Mouse (Mus musculus) embryonic facial prominence, embryonic 14.5 days (tissue): Measurements from ENCODE around the gene Myg1. TPM values are rescaled to one million over a fixed set of nuclear protein-coding genes. Genes with fewer than 3 reads are reported as not detected.
A peak's percentile ranks its signal among the peaks of the same experiment; 100 is the strongest.

Experiments used
- ATAC-seq: fragments of 200-750 bp; cut with Nextera tagmentation; 2 replicates; pipeline ENCODE4 v1.8.0; 2017; ENCODE audit warnings: low read depth, moderate number of reproducible peaks, moderate TSS enrichment
- DNase-seq: peaks from one replicate; pipeline ENCODE4 v3.0.0-alpha.2; 2015; ENCODE audit warnings: low spot score
- H3K27ac ChIP-seq: fragments of 300-500 bp; sonication (generic); replicated peaks from 2 replicates; pipeline ENCODE4 v1.5.1; 2014; ENCODE audit warnings: low read depth, mild to moderate bottlenecking, low read length, moderate library complexity
- H3K27me3 ChIP-seq: fragments of 300-500 bp; sonication (generic); replicated peaks from 2 replicates; pipeline ENCODE4 v1.6.1; 2014; ENCODE audit warnings: low read length; ENCODE audit not compliant: control insufficient read depth, insufficient read depth
- H3K36me3 ChIP-seq: fragments of 300-500 bp; sonication (generic); 2 replicates; pipeline ENCODE4 v1.6.1; 2014; ENCODE audit warnings: low read length, mixed read lengths; ENCODE audit not compliant: control insufficient read depth, insufficient read depth
- H3K4me1 ChIP-seq: fragments of 300-500 bp; sonication (generic); 2 replicates; pipeline ENCODE4 v1.6.1; 2014; ENCODE audit warnings: antibody characterized with exemption, low read length; ENCODE audit not compliant: control insufficient read depth, insufficient read depth
- H3K4me2 ChIP-seq: fragments of 300-500 bp; sonication (generic); 2 replicates; pipeline ENCODE4 v1.6.1; 2014; ENCODE audit warnings: low read depth, mild to moderate bottlenecking, low read length, moderate library complexity, mixed read lengths
- H3K4me3 ChIP-seq: fragments of 300-500 bp; sonication (generic); 2 replicates; pipeline ENCODE4 v1.5.1; 2014; ENCODE audit warnings: low read depth, mild to moderate bottlenecking, low read length
- H3K9ac ChIP-seq: fragments of 300-500 bp; sonication (generic); 2 replicates; pipeline ENCODE4 v1.6.1; 2014; ENCODE audit warnings: low read depth, mild to moderate bottlenecking, low read length, moderate library complexity, mixed read lengths
- H3K9me3 ChIP-seq: fragments of 300-500 bp; sonication (generic); 2 replicates; pipeline ENCODE4 v1.6.1; 2016; ENCODE audit warnings: low read length; ENCODE audit not compliant: control insufficient read depth
- WGBS: fragments of 180-500 bp; shearing (Covaris S2); extraction: QIAGEN DNeasy Blood & Tissue Kit; methylation state at CpG from one replicate; pipeline ENCODE4 v1.1.7; 2014; 5-methylcytosine and 5-hydroxymethylcytosine counted together
- polyA plus RNA-seq: library from polyadenylated mRNA; unstranded; fragments of >200 nt; fragmentation: Nextera tagmentation; extraction: Ambion mirVana; gene quantifications from 2 replicates; pipeline ENCODE4 v1.2.1, GENCODE M21; 2014

Gene Myg1
- polyA plus RNA-seq: 79.0 and 83.2 TPM in 2 replicates

DNA sequence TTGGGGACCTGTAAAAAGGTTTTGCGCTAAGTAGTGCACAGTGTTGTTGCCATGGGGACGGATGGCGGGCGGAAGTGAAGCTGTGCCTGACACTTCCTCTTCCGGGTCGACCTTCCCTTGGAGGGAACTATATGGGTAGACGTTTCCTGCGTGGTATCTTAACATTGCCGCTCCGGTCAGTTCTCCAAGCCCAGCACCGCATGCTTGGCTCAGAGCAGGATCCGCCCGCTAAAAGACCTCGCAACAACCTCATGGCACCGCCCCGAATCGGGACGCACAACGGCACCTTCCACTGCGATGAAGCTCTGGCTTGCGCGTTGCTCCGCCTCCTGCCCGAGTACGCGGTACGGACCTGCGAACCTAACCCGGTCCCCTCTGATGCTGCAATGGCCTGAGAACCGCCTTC, at the start of gene Myg1:
TSS of gene Myg1 (plus strand) at position 100 of the 406 bp plus-strand sequence.
- peak within 1 kb of the TSS; percentile 83 for H3K4me2 ChIP-seq
- H3K4me3 ChIP-seq: peak within 1 kb of the TSS; percentile 69
- peaks cover 19% of the 10 kb centered on the region for H3K4me1 ChIP-seq
- peak; percentile 95 for ATAC-seq
- WGBS: 0% methylated on average over 30 of the region's 30 CpGs
- H3K9me3 ChIP-seq: no peaks in the 10 kb centered on the region
- peaks cover 64% of the 10 kb centered on the region for H3K36me3 ChIP-seq
- DNase-seq: peak; percentile 95
- H3K27ac ChIP-seq: peak within 1 kb of the TSS; percentile 69
- H3K27me3 ChIP-seq: no peaks in the 10 kb centered on the region
- H3K9ac ChIP-seq: peak within 1 kb of the TSS; percentile 77

DNA sequence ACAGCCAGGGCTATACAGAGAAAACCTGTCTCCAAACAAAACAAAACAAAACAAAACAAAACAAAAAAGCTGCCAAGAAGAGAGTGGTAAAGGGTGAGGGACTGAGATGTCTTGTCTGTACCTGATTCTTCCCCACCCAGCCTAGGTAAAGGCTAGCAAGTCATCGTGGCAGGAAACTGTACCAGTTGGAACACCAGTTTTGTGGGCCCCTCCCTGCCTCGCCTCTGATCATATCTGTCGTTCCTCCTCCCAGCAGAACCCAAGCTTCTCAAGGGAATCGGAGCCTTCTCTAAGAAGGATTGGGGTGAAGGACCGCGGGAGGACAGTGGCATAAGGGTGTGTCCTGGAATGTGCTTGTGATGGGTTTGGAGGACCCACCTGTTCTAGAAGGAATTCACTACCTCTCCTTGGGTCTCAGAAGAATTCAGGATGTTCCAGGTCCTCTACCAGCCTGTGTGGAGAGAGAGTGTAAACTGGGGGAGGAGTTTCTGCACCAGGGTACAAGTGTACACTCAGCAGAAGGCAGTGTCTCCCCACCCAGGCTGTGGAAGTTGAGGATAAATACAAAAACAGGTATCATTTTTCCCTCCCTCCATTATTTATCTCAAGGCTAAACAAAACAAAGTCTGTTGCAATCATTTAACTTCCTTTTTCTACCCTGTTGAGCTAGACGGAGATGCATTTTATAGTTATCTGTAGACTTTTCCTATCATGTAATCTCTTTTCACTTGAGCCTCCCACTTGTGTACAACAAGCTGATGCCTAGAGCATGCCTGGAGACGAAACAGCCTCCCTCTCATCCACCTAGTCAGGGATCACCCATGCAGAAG, 48.8 kb upstream of the Myg1 start:
- peaks cover 27% of the 10 kb centered on the region for H3K36me3 ChIP-seq
- no peak for ATAC-seq
- no peak overlapping the region for H3K4me3 ChIP-seq
- no peak overlapping the region for H3K9ac ChIP-seq
- H3K27me3 ChIP-seq: no peaks in the 10 kb centered on the region
- H3K27ac ChIP-seq: no peak overlapping the region
- 79% methylated on average over 8 of the region's 8 CpGs for WGBS
- no peak overlapping the region for H3K4me2 ChIP-seq
- no peak for DNase-seq
- H3K9me3 ChIP-seq: no peaks in the 10 kb centered on the region
- peaks cover 10% of the 10 kb centered on the region; the same call in 1 of the 2 replicates for H3K4me1 ChIP-seq

DNA sequence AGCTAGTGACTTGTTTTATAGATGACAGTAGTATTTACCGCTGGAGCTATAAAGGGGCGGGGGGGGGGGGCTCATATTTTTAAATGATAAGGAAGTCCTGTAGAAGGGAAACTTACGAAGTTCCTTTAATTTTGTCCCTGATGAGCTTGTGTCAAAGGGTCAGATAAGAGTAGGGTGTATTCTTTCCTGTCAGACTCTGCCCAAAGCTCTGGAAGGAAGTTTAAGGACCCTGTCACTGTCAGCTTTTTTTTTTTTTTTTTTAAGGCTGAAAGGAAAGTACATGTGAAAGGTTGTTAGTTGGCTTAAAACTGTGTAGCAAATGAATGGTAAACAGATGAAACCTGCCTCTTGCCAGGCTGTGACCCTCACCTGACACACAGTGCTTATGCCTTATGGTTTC, 47.9 kb upstream of the Myg1 start:
- 73% methylated on average over 3 of the region's 3 CpGs for WGBS
- ATAC-seq: no peak

DNA sequence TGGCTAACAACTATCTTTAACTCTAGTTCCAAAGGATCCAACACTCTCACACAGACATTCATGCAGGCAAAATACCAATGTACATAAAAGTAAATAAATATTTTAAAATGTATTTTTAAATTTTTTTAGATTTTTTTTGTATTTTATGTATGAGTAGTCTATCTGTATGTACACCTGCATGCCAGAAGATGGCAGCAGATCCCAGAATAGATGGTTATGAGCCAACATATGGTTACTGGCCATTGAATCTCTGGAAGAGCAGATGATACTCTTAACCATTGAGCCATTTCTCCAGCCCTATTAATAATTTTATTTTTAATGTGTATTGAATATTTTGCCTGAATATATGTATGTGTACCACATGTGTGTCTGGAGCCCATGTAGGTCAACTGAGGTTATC, 44.1 kb upstream of the Myg1 start:
- H3K4me2 ChIP-seq: no peak overlapping the region
- H3K27me3 ChIP-seq: no peaks in the 10 kb centered on the region
- no peaks in the 10 kb centered on the region for H3K4me1 ChIP-seq
- DNase-seq (peak; percentile 69), ATAC-seq (no peak)
- no peak overlapping the region for H3K4me3 ChIP-seq
- no peak overlapping the region for H3K27ac ChIP-seq
- H3K9me3 ChIP-seq: no peaks in the 10 kb centered on the region
- peaks cover 5% of the 10 kb centered on the region; the same call in 1 of the 2 replicates for H3K36me3 ChIP-seq
- H3K9ac ChIP-seq: no peak overlapping the region

More for the DNA sequence above, 47.9 kb upstream of the Myg1 start:
- Histone ChIP-seq H3K4me2 (no peak overlapping the region), H3K9me3 (no peaks in the 10 kb centered on the region), H3K36me3 (peaks cover 27% of the 10 kb centered on the region), H3K27ac (no peak overlapping the region), H3K4me1 (peaks cover 10% of the 10 kb centered on the region; the same call in 1 of the 2 replicates), H3K4me3 (no peak overlapping the region), H3K9ac (0 out of 2 replicates have a peak overlapping the region, but pooled peaks have one; percentile 0), H3K27me3 (no peaks in the 10 kb centered on the region)
- no peak for DNase-seq

DNA sequence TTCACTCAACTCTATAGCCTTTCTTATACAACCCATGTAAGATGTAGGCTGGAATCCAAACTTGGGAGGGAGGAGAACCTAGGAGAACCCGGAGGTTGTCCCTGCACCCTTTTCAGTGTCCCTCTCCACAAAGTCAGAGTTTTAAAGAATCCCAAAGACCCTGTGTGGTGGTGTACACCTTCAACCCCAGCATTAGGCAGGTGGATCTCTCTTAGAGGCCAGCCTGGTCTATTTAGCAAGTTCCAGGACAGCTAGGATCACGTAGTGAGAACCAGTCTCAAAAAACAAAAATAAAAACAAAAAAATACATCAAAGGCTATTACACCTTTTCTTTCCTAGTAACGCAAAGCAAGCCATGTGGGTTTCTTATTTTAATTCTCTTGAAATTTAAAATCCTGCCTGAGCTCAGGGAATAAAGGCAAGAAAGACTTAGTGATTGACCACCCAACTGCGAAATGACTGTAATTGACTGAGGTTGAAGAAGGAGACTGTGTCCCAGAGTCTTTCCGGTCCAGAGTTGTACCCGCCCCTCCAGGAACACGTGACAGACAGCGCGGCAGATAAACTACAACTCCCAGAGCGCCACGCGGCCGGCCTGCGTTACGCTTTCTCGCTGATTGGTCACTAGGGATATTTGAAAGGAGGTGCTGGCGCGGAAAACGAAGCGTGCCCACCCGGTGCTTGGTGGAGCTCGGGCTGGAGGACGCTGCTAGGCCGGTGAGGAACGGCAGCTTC, 35.7 kb upstream of the Myg1 start, which contains the start of gene Espl1:
TSS of gene Espl1 (plus strand) at position 634 of the 735 bp plus-strand sequence.
- Histone ChIP-seq H3K4me3 (peak within 1 kb of the TSS; percentile 77), H3K27ac (peak within 1 kb of the TSS; percentile 21; the same call in 1 of the 2 replicates), H3K4me1 (peaks cover 9% of the 10 kb centered on the region), H3K27me3 (no peaks in the 10 kb centered on the region), H3K4me2 (peak within 1 kb of the TSS; percentile 94), H3K9me3 (no peaks in the 10 kb centered on the region), H3K36me3 (peaks cover 28% of the 10 kb centered on the region), H3K9ac (peak within 1 kb of the TSS; percentile 64)
- DNase-seq (peak; percentile 97), ATAC-seq (peak; percentile 99)
- WGBS: 6% methylated on average over 25 of the region's 25 CpGs

DNA sequence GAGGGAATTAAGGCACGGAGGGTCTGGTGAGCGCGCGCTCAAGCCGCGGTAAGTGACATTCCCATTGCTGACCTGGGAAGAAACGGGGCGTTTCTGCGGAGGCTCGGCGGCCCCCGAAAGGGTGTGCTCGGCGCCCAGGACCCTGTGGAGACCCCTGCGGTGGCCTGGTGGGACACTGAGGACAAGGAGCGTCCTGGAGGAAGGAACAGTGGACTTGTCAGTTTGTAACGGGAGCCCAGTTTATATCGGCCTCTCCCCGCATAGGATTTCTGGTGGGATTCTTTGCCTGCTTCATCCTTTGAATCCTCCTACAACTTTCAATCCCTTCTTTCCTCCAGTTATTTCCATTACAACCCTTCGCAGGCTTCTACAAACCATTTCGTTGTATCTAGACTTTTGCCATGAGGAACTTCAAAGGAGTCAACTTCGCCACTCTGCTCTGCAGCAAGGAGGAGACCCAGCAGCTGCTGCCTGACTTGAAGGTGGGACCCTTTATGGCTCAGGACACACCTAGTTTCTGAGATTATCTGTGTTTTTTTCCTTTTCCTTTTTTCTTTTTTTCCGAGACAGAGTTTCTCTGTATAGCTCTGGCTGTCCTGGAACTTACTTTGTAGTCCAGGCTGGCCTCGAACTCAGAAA, 35.0 kb upstream of the Myg1 start:
- Histone ChIP-seq H3K9ac (peak overlapping the region; percentile 64), H3K4me1 (peaks cover 9% of the 10 kb centered on the region), H3K27ac (0 out of 2 replicates have a peak overlapping the region, but pooled peaks have one; percentile 21), H3K27me3 (no peaks in the 10 kb centered on the region), H3K36me3 (peaks cover 35% of the 10 kb centered on the region), H3K9me3 (no peaks in the 10 kb centered on the region), H3K4me2 (peak overlapping the region; percentile 94), H3K4me3 (peak overlapping the region; percentile 77)
- WGBS: 4% methylated on average over 22 of the region's 24 CpGs
- DNase-seq: no peak
- ATAC-seq: no peak

DNA sequence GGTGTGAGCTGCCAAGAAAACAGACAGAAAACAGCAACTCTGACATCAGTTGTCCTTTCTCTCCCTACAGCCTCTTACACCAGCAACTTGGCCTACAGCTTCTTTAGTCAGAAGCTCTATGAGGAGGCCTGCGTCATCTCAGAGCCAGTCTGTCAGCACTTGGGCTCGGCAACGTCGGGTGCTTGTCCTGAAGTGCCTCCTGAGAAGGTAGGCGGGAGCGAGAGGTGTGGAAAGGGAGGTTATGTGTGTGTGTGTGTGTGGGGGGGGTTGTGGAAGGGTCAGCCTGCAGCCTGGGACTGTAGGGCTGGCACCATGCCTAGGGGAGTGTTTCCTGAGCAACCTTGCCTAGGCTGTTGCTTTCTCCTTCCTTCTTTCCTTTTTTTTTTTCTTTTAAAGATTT, 29.0 kb upstream of the Myg1 start:
- DNase-seq: no peak
- WGBS: 88% methylated on average over 6 of the region's 6 CpGs
- peaks cover 84% of the 10 kb centered on the region for H3K36me3 ChIP-seq

DNA sequence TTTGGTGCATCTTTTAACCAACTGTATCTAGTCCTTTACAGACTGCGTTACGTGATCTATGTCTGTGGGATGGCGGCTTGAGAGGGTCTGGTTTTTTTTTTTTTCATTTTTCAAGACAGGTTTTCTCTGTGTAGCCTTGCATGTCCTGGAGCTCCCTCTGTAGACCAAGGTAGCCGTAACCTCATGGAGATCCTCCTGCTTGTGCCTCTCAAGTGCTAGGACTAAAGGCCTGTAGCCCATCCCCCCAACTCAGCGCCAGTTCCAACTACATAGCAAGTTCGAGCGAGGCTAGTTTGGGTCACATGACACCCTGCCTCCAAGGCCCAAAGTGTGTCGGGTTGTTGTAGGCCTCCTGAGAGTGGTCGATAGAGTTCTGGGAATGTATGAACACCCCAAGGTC, 22.8 kb upstream of the Myg1 start:
- no peak for DNase-seq
- WGBS: 78% methylated on average over 9 of the region's 9 CpGs
- no peak overlapping the region for H3K9ac ChIP-seq
- H3K27me3 ChIP-seq: no peaks in the 10 kb centered on the region
- H3K9me3 ChIP-seq: no peaks in the 10 kb centered on the region
- H3K27ac ChIP-seq: no peak overlapping the region
- H3K4me2 ChIP-seq: no peak overlapping the region
- no peak overlapping the region for H3K4me3 ChIP-seq
- no peak for ATAC-seq
- peaks cover 76% of the 10 kb centered on the region for H3K36me3 ChIP-seq
- H3K4me1 ChIP-seq: no peaks in the 10 kb centered on the region

More for the DNA sequence above, 29.0 kb upstream of the Myg1 start:
- ATAC-seq: no peak
- Histone ChIP-seq H3K4me3 (no peak overlapping the region), H3K27ac (no peak overlapping the region), H3K9ac (no peak overlapping the region), H3K27me3 (no peaks in the 10 kb centered on the region), H3K9me3 (no peaks in the 10 kb centered on the region), H3K4me2 (no peak overlapping the region), H3K4me1 (no peaks in the 10 kb centered on the region)
